Mouse (Mus musculus) intestine, embryonic 15.5 days (tissue): ENCODE data around the gene Zfp951. TPM values are rescaled to one million over a fixed set of nuclear protein-coding genes. Genes with fewer than 3 reads are reported as not detected.
"Not testable (repeated sequence)": the region's sequence is repeated elsewhere in the genome, so short reads cannot be mapped to it uniquely, and the experiment has no call there.

Experiments used
- ATAC-seq: fragments of 200-750 bp; cut with Nextera tagmentation; 2 replicates; pipeline ENCODE4 v1.8.0; 2017; ENCODE audit warnings: moderate TSS enrichment, moderate library complexity
- H3K27ac ChIP-seq: fragments of 300-500 bp; sonication (generic); 2 replicates; pipeline ENCODE4 v1.5.1; 2015; ENCODE audit warnings: mild to moderate bottlenecking, inconsistent platforms
- H3K27me3 ChIP-seq: fragments of 300-500 bp; sonication (generic); replicated peaks from 2 replicates; pipeline ENCODE4 v1.6.1; 2015; ENCODE audit warnings: inconsistent platforms
- H3K36me3 ChIP-seq: fragments of 300-500 bp; sonication (generic); 2 replicates; pipeline ENCODE4 v1.6.1; 2015; ENCODE audit warnings: inconsistent platforms
- H3K4me1 ChIP-seq: fragments of 300-500 bp; sonication (generic); replicated peaks from 2 replicates; pipeline ENCODE4 v1.6.1; 2015; ENCODE audit warnings: inconsistent platforms
- H3K4me2 ChIP-seq: fragments of 300-500 bp; sonication (generic); replicated peaks from 2 replicates; pipeline ENCODE4 v1.6.1; 2015; ENCODE audit warnings: mild to moderate bottlenecking, inconsistent platforms
- H3K4me3 ChIP-seq: fragments of 300-500 bp; sonication (generic); replicated peaks from 2 replicates; pipeline ENCODE4 v1.5.1; 2015; ENCODE audit warnings: inconsistent platforms
- H3K9ac ChIP-seq: fragments of 300-500 bp; sonication (generic); 2 replicates; pipeline ENCODE4 v1.6.1; 2015; ENCODE audit warnings: inconsistent platforms
- H3K9me3 ChIP-seq: fragments of 300-500 bp; sonication (generic); 2 replicates; pipeline ENCODE4 v1.6.1; 2016; ENCODE audit warnings: inconsistent platforms
- WGBS: fragments of 180-500 bp; shearing (Covaris S2); methylation state at CpG from one replicate; pipeline ENCODE4 v1.1.7; 2015; 5-methylcytosine and 5-hydroxymethylcytosine counted together
- polyA plus RNA-seq: library from polyadenylated mRNA; unstranded; fragments of >200 nt; fragmentation: Nextera tagmentation; extraction: Ambion mirVana; gene quantifications from 2 replicates; pipeline ENCODE4 v1.2.1, GENCODE M21; 2015

Gene Zfp951
- polyA plus RNA-seq, result 3.4 and 3.6 TPM in 2 replicates

GRCm38 (mm10) chr5:104859962-104860525 is at the start of gene Zfp951:
Zfp951 (minus strand) TSS chr5:104860070.
- not testable (repeated sequence) for H3K9ac ChIP-seq, H3K27me3 ChIP-seq, H3K4me2 ChIP-seq, H3K9me3 ChIP-seq, H3K4me1 ChIP-seq, H3K36me3 ChIP-seq
- H3K4me3 ChIP-seq, result peak within 1 kb of the TSS; percentile 29
- ATAC-seq, result peak; percentile 99
- 0 out of 2 replicates have a peak within 1 kb of the TSS, but pooled peaks have one; percentile 44 for H3K27ac ChIP-seq
- WGBS, result 32% methylated on average over 11 of the region's 12 CpGs

GRCm38 (mm10) chr5:104906556-104906955 is 46.7 kb upstream of the Zfp951 start:
- WGBS, result 90% methylated on average over 5 of the region's 5 CpGs
- H3K27ac ChIP-seq, H3K4me2 ChIP-seq, H3K9me3 ChIP-seq, H3K27me3 ChIP-seq, H3K9ac ChIP-seq, H3K4me3 ChIP-seq, H3K4me1 ChIP-seq, ATAC-seq, H3K36me3 ChIP-seq: not testable (repeated sequence)

GRCm38 (mm10) chr5:104859045-104859961 is 567 bp downstream of the Zfp951 start:
- H3K9ac ChIP-seq, H3K27me3 ChIP-seq, H3K4me2 ChIP-seq, H3K9me3 ChIP-seq, H3K4me1 ChIP-seq, H3K36me3 ChIP-seq: not testable (repeated sequence)
- ATAC-seq, result peak; percentile 95
- Histone ChIP-seq H3K4me3 (peak overlapping the region; percentile 29), H3K27ac (0 out of 2 replicates have a peak overlapping the region, but pooled peaks have one; percentile 44)
- 47% methylated on average over 10 of the region's 15 CpGs for WGBS

DNA sequence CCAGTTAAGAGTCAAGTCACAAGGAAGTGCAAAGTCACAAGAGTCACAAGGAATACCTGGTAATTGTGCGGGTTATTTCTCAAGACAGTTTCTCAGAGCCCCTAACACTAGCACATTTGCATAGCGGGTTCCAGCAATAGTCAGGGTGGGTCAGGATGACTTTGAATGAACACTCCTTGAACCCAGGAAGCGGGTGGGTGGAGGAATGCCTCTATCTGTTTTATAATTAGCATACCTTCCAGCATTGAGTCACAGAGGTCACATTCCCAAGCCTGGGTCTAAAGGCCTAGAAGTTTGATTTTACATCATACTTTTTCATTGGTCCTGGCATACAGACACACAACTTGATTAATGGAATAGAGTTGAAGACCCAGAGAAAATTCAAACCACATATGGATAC is 5.3 kb downstream of the Zfp951 start:
- H3K36me3 ChIP-seq, H3K4me1 ChIP-seq, H3K27ac ChIP-seq, ATAC-seq, H3K27me3 ChIP-seq, H3K4me3 ChIP-seq, H3K9ac ChIP-seq, H3K9me3 ChIP-seq, H3K4me2 ChIP-seq: not testable (repeated sequence)
- WGBS, result 91% methylated on average over 3 of the region's 3 CpGs

DNA sequence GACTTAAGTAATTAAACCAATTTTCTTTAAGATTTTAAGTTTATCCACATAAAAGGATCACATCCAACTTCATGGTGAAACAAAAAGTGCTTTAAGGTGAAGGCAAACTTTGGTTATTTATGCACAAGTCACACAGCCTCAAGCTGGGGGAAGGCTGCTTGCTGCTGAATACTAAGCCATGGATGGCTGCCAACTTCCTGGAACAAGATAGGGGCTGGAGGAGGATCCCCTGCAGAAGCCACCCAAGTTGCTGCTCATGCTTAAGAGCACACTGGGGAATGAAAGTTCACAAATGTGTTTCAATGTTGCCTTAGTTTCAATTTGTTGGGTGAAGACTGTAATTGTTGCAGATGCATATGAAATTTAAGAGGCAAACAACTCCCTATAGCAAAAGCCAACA is 26.5 kb downstream of the Zfp951 start:
- H3K9me3 ChIP-seq, result no peaks in the 10 kb centered on the region; the same call in 1 of the 2 replicates

GRCm38 (mm10) chr5:104829611-104830010 is 30.3 kb downstream of the Zfp951 start:
- no peaks in the 10 kb centered on the region for H3K4me1 ChIP-seq
- no peak overlapping the region for H3K9ac ChIP-seq
- no peak overlapping the region for H3K4me3 ChIP-seq
- no peaks in the 10 kb centered on the region for H3K36me3 ChIP-seq
- 72% methylated on average over 1 of the region's 1 CpGs for WGBS
- no peak for ATAC-seq
- no peaks in the 10 kb centered on the region for H3K27me3 ChIP-seq
- no peak overlapping the region for H3K4me2 ChIP-seq
- H3K9me3 ChIP-seq, result peaks cover 3% of the 10 kb centered on the region; the same call in 1 of the 2 replicates
- no peak overlapping the region for H3K27ac ChIP-seq

More for the DNA sequence above, 26.5 kb downstream of the Zfp951 start:
- no peak for ATAC-seq
- Histone ChIP-seq H3K4me1 (no peaks in the 10 kb centered on the region), H3K4me3 (no peak overlapping the region), H3K27me3 (no peaks in the 10 kb centered on the region), H3K9ac (no peak overlapping the region), H3K36me3 (no peaks in the 10 kb centered on the region), H3K27ac (no peak overlapping the region), H3K4me2 (no peak overlapping the region)

GRCm38 (mm10) chr5:104770138-104770537 is 89.7 kb downstream of the Zfp951 start:
- not testable (repeated sequence) for H3K36me3 ChIP-seq, H3K4me1 ChIP-seq, H3K27me3 ChIP-seq, H3K4me2 ChIP-seq, H3K9me3 ChIP-seq, H3K9ac ChIP-seq, ATAC-seq, H3K4me3 ChIP-seq, H3K27ac ChIP-seq
- WGBS, result 73% methylated on average over 6 of the region's 6 CpGs

Other genes with a start within 250 kb of the Zfp951 start
- gene Abcg3, start 122.6 kb upstream of the Zfp951 start, polyA plus RNA-seq, result 2.9 and 3.2 TPM in 2 replicates